Mouse (Mus musculus) CH12.LX (cell line): ENCODE data around the gene Rab11fip5.

Source experiments
- CTCF ChIP-seq, 2 experiments: IDR thresholded peaks in 1 of 2; conservative IDR thresholded peaks in 1 of 2; 2 replicates each; pipeline ENCODE4 v1.5.1; 2011 to 2012; ENCODE audit warnings: low read depth in 2 of 2, low read length in 2 of 2, improper control_type of control experiment in 1 of 2, inconsistent platforms in 1 of 2, mild to moderate bottlenecking in 1 of 2, moderate library complexity in 1 of 2
- EP300 ChIP-seq: IDR thresholded peaks from 2 replicates; pipeline ENCODE4 v1.6.1; 2011; ENCODE audit warnings: low read length, improper control_type of control experiment
- ETS1 ChIP-seq: conservative IDR thresholded peaks from 2 replicates; pipeline ENCODE4 v1.6.1; 2012; ENCODE audit warnings: low read depth, mild to moderate bottlenecking, inconsistent platforms, low read length, improper control_type of control experiment, moderate library complexity
- HCFC1 ChIP-seq: IDR thresholded peaks from 2 replicates; pipeline ENCODE4 v1.6.1; 2012; ENCODE audit warnings: low read depth, mild to moderate bottlenecking, inconsistent platforms, low read length, improper control_type of control experiment
- IRF4 ChIP-seq: IDR thresholded peaks from 2 replicates; pipeline ENCODE4 v1.6.1; 2014; ENCODE audit warnings: low read depth, mild to moderate bottlenecking, inconsistent platforms, low read length, improper control_type of control experiment
- MAFK ChIP-seq: IDR thresholded peaks from 2 replicates; pipeline ENCODE4 v1.6.1; 2011; ENCODE audit warnings: low read length, improper control_type of control experiment; ENCODE audit not compliant: insufficient replicate concordance
- MAX ChIP-seq: IDR thresholded peaks from 2 replicates; pipeline ENCODE4 v1.6.1; 2011; ENCODE audit warnings: low read length, improper control_type of control experiment
- MXI1 ChIP-seq: IDR thresholded peaks from 2 replicates; pipeline ENCODE4 v1.6.1; 2011; ENCODE audit warnings: mild to moderate bottlenecking, low read depth, low read length, improper control_type of control experiment
- POLR2A ChIP-seq: IDR thresholded peaks from 2 replicates; pipeline ENCODE4 v1.6.1; 2011; ENCODE audit warnings: low read depth, mild to moderate bottlenecking, improper control_type of control experiment, low read length
- ZMIZ1 ChIP-seq: IDR thresholded peaks from 2 replicates; pipeline ENCODE4 v1.6.1; 2012; ENCODE audit warnings: low read depth, mild to moderate bottlenecking, inconsistent platforms, low read length, improper control_type of control experiment

DNA sequence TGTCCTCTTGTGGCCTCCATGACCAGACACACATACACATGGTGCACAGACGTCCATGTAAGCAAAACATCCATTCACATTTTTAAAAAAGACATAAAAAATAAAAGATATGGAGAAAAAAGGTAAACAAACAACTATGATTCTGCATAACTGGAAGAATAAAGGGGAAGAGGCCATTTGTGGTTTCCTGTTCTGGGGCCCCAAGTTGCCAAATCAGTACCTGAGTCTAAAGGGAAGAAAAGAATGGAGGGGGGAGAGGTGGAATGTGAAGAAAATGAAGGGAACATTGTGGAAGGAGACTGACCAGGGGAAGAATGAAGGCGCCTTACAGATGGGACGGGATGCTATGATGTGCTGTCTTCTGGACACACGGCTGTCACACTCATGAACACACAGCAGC lies 47.9 kb downstream of the Rab11fip5 start:
- no peak for TF ChIP-seq CTCF (conservative IDR thresholded peaks at IDR 0.05 in 1 of 2, IDR thresholded peaks at IDR 0.05 in 1 of 2; ENCODE audit: low read depth in 2 of 2, low read length in 2 of 2)
- TF ChIP-seq ETS1: no peak
- TF ChIP-seq MXI1: no peak
- TF ChIP-seq POLR2A: no peak
- no peak for TF ChIP-seq MAX
- TF ChIP-seq IRF4: no peak
- no peak for TF ChIP-seq HCFC1
- no peak for TF ChIP-seq EP300
- TF ChIP-seq MAFK: no peak
- TF ChIP-seq ZMIZ1: no peak
